Mouse (Mus musculus): ENCODE results near the gene Rps8. TPM values are rescaled to one million over a fixed set of nuclear protein-coding genes. Genes with fewer than 3 reads are reported as not detected.

Rps8 gene
- total and polyA plus RNA-seq, 3 experiments = 1,480 to 5,379 (median 2,191) TPM

DNA sequence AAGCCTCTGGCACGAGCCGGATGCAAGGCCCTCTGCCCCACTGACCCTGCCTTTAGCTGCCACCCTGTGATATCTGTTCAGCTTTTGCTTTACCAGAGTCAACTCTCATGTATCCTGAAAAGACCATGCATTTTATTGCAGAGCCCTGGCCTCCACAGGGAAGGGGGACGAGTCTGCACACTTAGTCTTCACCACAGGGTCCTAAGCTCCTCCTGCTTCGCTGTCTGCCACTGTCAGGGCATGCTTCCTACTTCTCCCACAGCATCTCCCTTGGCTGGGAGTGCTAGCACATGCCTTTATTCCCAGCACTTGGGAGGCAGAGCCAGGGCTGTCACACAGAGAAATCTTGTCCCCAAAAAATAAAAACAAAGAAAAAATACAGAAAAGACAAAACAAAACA, 5.1 kb upstream of the Rps8 start:
- no peaks in the 10 kb centered on the region for H3K27me3 ChIP-seq (replicated peaks)
- no peak overlapping the region for H3K4me3 ChIP-seq (replicated peaks in 1 of 3; ENCODE audit: low read depth in 2 of 3, low read length in 2 of 3, poor library complexity in 1 of 3)
- peaks cover 0 to 5% of the 10 kb centered on the region in 2 experiments; a peak in 1 of 4 replicates for H3K4me1 ChIP-seq (ENCODE audit: control insufficient read depth in 1 of 2, insufficient read depth in 2 of 2)
- H3K9ac ChIP-seq (ENCODE audit: insufficient read depth, low read depth) = no peak overlapping the region
- H3K9me3 ChIP-seq (replicated peaks; ENCODE audit: low read length) = no peaks in the 10 kb centered on the region
- no peak for DNase-seq (ENCODE audit: extremely low read depth)
- dilution Hi-C loops (cut with MboI; ENCODE audit: extremely low pct_ligation_motif_present, extremely low pct_unique_long_range_greater_than_20kb, low sequenced_read_pairs) (no loop called here), in situ Hi-C loops (cut with MboI; ENCODE audit: low pct_ligation_motif_present, low pct_unique_long_range_greater_than_20kb, low sequenced_read_pairs) (no loop called here)
- no peak overlapping the region for H3K27ac ChIP-seq (ENCODE audit: insufficient read depth, low read depth)
- peaks cover 47 to 70% of the 10 kb centered on the region in 2 experiments for H3K36me3 ChIP-seq (replicated peaks in 1 of 2; ENCODE audit: control insufficient read depth in 1 of 2, insufficient read depth in 1 of 2, low read length in 1 of 2)
- no peak overlapping the region for H3K4me2 ChIP-seq (ENCODE audit: insufficient read depth, low read depth, poor library complexity, severe bottlenecking)
- no peak for TF ChIP-seq NELFE (IDR thresholded peaks at IDR 0.05; ENCODE audit: low read depth, low read length)
- H3K79me2 ChIP-seq (replicated peaks; ENCODE audit: control insufficient read depth, extremely low read depth, insufficient read depth, poor library complexity, severe bottlenecking) = no peaks in the 10 kb centered on the region

DNA sequence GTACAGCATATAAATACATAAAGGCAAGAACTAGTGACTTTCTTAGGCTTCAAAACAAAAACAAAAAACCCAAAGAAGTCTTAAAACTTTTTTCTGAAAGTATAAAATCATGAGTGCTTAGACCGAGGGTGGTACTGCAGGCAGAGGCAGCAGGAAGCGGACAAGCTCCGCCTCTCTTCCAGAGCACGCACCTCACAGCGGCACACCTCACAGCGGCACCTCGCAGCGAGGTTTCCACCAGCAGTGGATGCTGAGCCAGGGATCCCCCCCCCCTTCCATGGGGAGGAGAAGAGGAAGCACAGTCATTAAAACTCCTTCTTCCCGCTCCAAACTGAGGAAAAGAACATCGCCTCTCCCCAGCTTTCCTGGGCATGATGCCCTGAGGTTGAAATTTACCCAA, 3.6 kb upstream of the Rps8 start:
- no peak overlapping the region for H3K9ac ChIP-seq (ENCODE audit: insufficient read depth, low read depth)
- H3K36me3 ChIP-seq (replicated peaks in 1 of 2; ENCODE audit: control insufficient read depth in 1 of 2, insufficient read depth in 1 of 2, low read length in 1 of 2) = peaks cover 39 to 64% of the 10 kb centered on the region in 2 experiments
- peaks cover 0 to 5% of the 10 kb centered on the region in 2 experiments; a peak in 1 of 4 replicates for H3K4me1 ChIP-seq (ENCODE audit: control insufficient read depth in 1 of 2, insufficient read depth in 2 of 2)
- in situ Hi-C loops (cut with MboI; ENCODE audit: low pct_ligation_motif_present, low pct_unique_long_range_greater_than_20kb, low sequenced_read_pairs) (no loop called here), dilution Hi-C loops (cut with MboI; ENCODE audit: extremely low pct_ligation_motif_present, extremely low pct_unique_long_range_greater_than_20kb, low sequenced_read_pairs) (no loop called here)
- H3K4me3 ChIP-seq (replicated peaks in 1 of 3; ENCODE audit: low read depth in 2 of 3, low read length in 2 of 3, poor library complexity in 1 of 3) = no peak overlapping the region
- H3K27me3 ChIP-seq (replicated peaks) = no peaks in the 10 kb centered on the region
- H3K79me2 ChIP-seq (replicated peaks; ENCODE audit: control insufficient read depth, extremely low read depth, insufficient read depth, poor library complexity, severe bottlenecking) = peaks cover 11% of the 10 kb centered on the region
- no peak overlapping the region for H3K4me2 ChIP-seq (ENCODE audit: insufficient read depth, low read depth, poor library complexity, severe bottlenecking)
- H3K27ac ChIP-seq (ENCODE audit: insufficient read depth, low read depth) = no peak overlapping the region
- no peak for DNase-seq (ENCODE audit: extremely low read depth)
- no peaks in the 10 kb centered on the region for H3K9me3 ChIP-seq (replicated peaks; ENCODE audit: low read length)
- TF ChIP-seq CTCF (conservative IDR thresholded peaks at IDR 0.05 in 1 of 2, IDR thresholded peaks at IDR 0.05 in 1 of 2; ENCODE audit: low read depth in 2 of 2, low read length in 2 of 2) (no peak), POLR2AphosphoS2 (IDR thresholded peaks at IDR 0.05; ENCODE audit: low read depth, low read length) (no peak), GABPA (IDR thresholded peaks at IDR 0.05; ENCODE audit: insufficient replicate concordance, low read depth, low read length) (no peak), NELFE (IDR thresholded peaks at IDR 0.05; ENCODE audit: low read depth, low read length) (no peak), MAX (IDR thresholded peaks at IDR 0.05; ENCODE audit: low read length) (no peak), SMC3 (IDR thresholded peaks at IDR 0.05; ENCODE audit: low read depth, low read length) (no peak), EP300 (IDR thresholded peaks at IDR 0.05; ENCODE audit: low read length) (no peak), ZNF384 (IDR thresholded peaks at IDR 0.05; ENCODE audit: low read depth, low read length) (no peak), ETS1 (conservative IDR thresholded peaks at IDR 0.05; ENCODE audit: low read depth, low read length) (no peak), ZMIZ1 (IDR thresholded peaks at IDR 0.05; ENCODE audit: low read depth, low read length) (no peak), BHLHE40 (IDR thresholded peaks at IDR 0.05; ENCODE audit: low read depth, low read length) (no peak), HCFC1 (IDR thresholded peaks at IDR 0.05; ENCODE audit: low read depth, low read length) (no peak), MEF2A (IDR thresholded peaks at IDR 0.05; ENCODE audit: borderline replicate concordance, low read depth, low read length) (no peak), RCOR1 (conservative IDR thresholded peaks at IDR 0.05; ENCODE audit: low read depth, low read length) (no peak), TCF12 (IDR thresholded peaks at IDR 0.05; ENCODE audit: low read depth, low read length) (no peak), PAX5 (IDR thresholded peaks at IDR 0.05; ENCODE audit: low read length) (no peak), POLR2A (IDR thresholded peaks at IDR 0.05; ENCODE audit: low read depth, low read length) (no peak), UBTF (IDR thresholded peaks at IDR 0.05; ENCODE audit: low read depth, low read length) (no peak), MAFK (IDR thresholded peaks at IDR 0.05; ENCODE audit: insufficient replicate concordance, low read length) (no peak), RAD21 (IDR thresholded peaks at IDR 0.05; ENCODE audit: low read depth, low read length) (no peak)
